Mouse (Mus musculus): ENCODE data around the gene Gm16253. TPM values are rescaled to one million over a fixed set of nuclear protein-coding genes. Genes with fewer than 3 reads are reported as not detected.

The Gm16253 gene
- polyA plus RNA-seq, 1 experiment from 2014 or later: 1.4 TPM

- Histone ChIP-seq H3K4me3 (ENCODE audit: low read length) (peak overlapping the region; percentile 88), H3K9ac (ENCODE audit: low read length) (peak overlapping the region; percentile 90)
- 74% methylated on average over 9 of the region's 9 CpGs for WGBS
Measured at GRCm38 (mm10) chr3:96560881-96561668, 15.7 kb upstream of the Gm16253 start.

DNA sequence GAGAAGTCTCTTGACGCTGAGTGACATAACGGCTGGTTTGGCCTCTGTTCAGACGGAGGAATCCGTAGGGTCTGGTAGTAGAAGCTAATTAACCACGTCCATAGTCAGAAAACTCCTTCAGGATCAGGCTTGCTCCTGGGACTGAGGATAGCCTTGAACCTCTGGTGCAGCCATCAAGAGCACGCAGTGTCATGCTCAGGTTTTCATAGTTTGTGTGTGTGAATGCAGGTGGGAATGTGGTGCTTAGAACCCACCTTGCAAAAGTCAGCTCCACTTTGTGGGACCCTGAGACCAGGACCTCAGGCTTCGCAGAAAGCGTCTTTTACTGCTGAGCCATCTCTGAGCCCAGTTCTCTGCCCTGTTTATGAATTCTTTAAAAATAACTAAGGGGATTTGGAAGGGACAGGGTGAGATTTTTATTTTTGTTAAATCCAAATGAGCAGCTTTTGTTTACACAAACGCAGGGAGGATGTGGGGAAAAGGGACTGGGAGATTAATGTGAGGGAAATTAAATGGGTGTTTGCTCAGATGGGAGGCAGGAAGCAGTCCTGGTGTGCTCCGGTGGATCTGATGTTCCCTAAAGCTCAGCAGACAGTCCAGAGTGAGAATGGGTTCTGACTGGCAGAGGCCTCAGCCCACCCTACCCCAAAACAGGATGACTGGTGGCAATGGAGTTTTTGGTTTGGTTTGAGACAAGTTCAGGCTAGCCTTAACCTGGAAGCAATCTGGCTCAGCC is 14.7 kb upstream of the Gm16253 start:
- Histone ChIP-seq H3K4me2 (ENCODE audit: low read depth, low read length) (peak overlapping the region; percentile 66), H3K9me3 (ENCODE audit: control insufficient read depth, low read length) (no peaks in the 10 kb centered on the region), H3K4me3 (ENCODE audit: low read length) (peak overlapping the region; percentile 5; the same call in 1 of the 2 replicates), H3K27me3 (ENCODE audit: control insufficient read depth, insufficient read depth, low read depth, low read length) (no peaks in the 10 kb centered on the region), H3K4me1 (replicated peaks; ENCODE audit: control insufficient read depth, insufficient read depth, low read length) (peaks cover 34% of the 10 kb centered on the region), H3K27ac (ENCODE audit: low read length) (peak overlapping the region; percentile 42), H3K36me3 (ENCODE audit: control insufficient read depth, insufficient read depth, low read length) (peaks cover 19% of the 10 kb centered on the region; the same call in 1 of the 2 replicates), H3K9ac (ENCODE audit: low read length) (peak overlapping the region; percentile 1; the same call in 1 of the 2 replicates)
- no peak for ATAC-seq (ENCODE audit: low read depth)
- WGBS: 32% methylated on average over 10 of the region's 10 CpGs

More at GRCm38 (mm10) chr3:96560881-96561668, 15.7 kb upstream of the Gm16253 start:
- Histone ChIP-seq H3K36me3 (ENCODE audit: control insufficient read depth, insufficient read depth, low read length) (peaks cover 19% of the 10 kb centered on the region; the same call in 1 of the 2 replicates), H3K4me1 (replicated peaks; ENCODE audit: control insufficient read depth, insufficient read depth, low read length) (peaks cover 36% of the 10 kb centered on the region), H3K27ac (ENCODE audit: low read length) (peak overlapping the region; percentile 68), H3K4me2 (ENCODE audit: low read depth, low read length) (peak overlapping the region; percentile 66), H3K9me3 (ENCODE audit: control insufficient read depth, low read length) (no peaks in the 10 kb centered on the region), H3K27me3 (ENCODE audit: control insufficient read depth, insufficient read depth, low read depth, low read length) (no peaks in the 10 kb centered on the region)
- no peak for ATAC-seq (ENCODE audit: low read depth)

DNA sequence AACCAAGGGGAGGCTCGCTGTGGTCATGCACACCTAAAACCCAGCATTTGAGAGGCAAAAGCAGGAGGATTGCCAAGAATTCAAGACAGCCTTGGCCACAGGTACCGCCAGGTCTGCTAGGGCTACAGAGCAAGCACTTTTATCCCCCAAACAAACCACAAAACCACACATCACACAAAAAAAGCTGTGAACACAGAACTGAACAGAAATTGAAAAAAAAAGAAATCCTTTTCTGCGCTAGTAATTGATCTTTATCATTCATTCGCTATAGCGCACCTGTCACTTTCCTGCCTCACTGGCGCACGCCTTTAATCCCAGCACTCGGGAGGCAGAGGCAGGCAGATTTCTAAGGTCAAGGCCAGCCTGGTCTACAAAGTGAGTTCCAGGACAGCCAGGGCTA is 13.5 kb upstream of the Gm16253 start:
- peak overlapping the region; percentile 96 for H3K27ac ChIP-seq (ENCODE audit: low read length)
- 86% methylated on average over 8 of the region's 8 CpGs for WGBS
- H3K4me3 ChIP-seq (ENCODE audit: low read length): no peak overlapping the region

DNA sequence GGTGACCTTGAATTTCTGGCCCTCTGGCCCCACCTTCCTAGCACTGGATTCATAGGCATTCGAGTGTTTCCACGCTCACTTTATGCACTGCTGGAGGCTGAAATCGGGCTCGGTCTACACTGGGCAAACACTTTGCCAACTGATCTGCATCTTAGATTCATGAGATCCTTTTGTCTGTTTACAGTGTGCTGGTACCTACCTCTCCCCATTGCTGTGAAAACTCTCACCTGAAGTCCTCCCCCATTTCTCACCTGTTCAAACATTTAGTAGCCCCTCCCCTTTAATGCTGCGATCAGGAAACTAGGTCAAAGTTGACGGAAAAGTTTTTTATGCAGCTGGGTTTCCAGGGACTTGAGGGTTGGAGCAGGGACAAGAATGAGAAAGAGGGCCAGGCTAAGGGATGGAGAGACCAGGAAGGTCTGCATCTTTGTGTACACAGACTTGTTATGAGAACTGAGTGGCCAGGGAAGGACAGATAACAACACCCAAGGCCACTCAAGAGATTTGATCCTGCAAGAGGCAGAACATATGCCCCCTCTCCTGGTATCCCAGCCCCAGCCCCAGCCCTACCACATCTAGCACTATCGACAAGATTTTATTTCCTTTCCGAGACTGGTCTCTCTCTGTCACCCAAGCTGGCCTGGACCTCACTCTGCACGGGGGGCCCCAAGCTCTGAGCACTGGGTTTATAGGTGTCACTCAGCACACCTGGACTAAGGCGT is 12.7 kb upstream of the Gm16253 start:
- Histone ChIP-seq H3K27ac (ENCODE audit: low read length) (peak overlapping the region; percentile 96), H3K27me3 (ENCODE audit: control insufficient read depth, insufficient read depth, low read depth, low read length) (no peaks in the 10 kb centered on the region), H3K4me2 (ENCODE audit: low read depth, low read length) (peak overlapping the region; percentile 34), H3K4me3 (ENCODE audit: low read length) (no peak overlapping the region), H3K36me3 (ENCODE audit: control insufficient read depth, insufficient read depth, low read length) (peaks cover 19% of the 10 kb centered on the region; the same call in 1 of the 2 replicates), H3K9me3 (ENCODE audit: control insufficient read depth, low read length) (no peaks in the 10 kb centered on the region), H3K9ac (ENCODE audit: low read length) (peak overlapping the region; percentile 40; the same call in 1 of the 2 replicates), H3K4me1 (replicated peaks; ENCODE audit: control insufficient read depth, insufficient read depth, low read length) (peaks cover 34% of the 10 kb centered on the region)
- 27% methylated on average over 10 of the region's 10 CpGs for WGBS
- ATAC-seq (ENCODE audit: low read depth): peak; percentile 78

More for the DNA sequence above, 13.5 kb upstream of the Gm16253 start:
- Histone ChIP-seq H3K4me2 (ENCODE audit: low read depth, low read length) (no peak overlapping the region), H3K9ac (ENCODE audit: low read length) (no peak overlapping the region), H3K27me3 (ENCODE audit: control insufficient read depth, insufficient read depth, low read depth, low read length) (no peaks in the 10 kb centered on the region), H3K9me3 (ENCODE audit: control insufficient read depth, low read length) (no peaks in the 10 kb centered on the region), H3K36me3 (ENCODE audit: control insufficient read depth, insufficient read depth, low read length) (peaks cover 19% of the 10 kb centered on the region; the same call in 1 of the 2 replicates), H3K4me1 (replicated peaks; ENCODE audit: control insufficient read depth, insufficient read depth, low read length) (peaks cover 34% of the 10 kb centered on the region)
- ATAC-seq (ENCODE audit: low read depth): no peak

DNA sequence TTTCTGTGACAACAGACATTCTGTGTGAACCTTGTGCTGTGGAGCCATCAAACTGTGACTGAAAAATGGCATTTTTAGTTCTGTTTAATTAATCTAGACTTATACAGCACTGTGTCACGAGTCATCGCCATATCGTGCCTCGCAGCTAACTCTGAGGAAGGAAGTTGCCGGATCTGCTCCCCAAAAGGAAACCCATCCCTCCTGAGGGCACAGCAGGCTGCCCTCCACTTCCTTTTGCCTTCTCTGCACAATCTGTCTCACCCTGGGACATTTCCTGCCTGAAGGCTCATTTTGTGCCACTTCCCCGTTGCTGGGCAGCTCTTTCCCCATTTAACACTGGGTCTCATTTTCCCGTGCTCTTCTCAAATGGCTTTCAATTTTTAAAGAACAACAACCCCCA is 12.2 kb upstream of the Gm16253 start:
- no peak overlapping the region for H3K4me3 ChIP-seq (ENCODE audit: low read length)
- WGBS: 34% methylated on average over 7 of the region's 7 CpGs
- H3K36me3 ChIP-seq (ENCODE audit: control insufficient read depth, insufficient read depth, low read length): peaks cover 18% of the 10 kb centered on the region; the same call in 1 of the 2 replicates
- peak overlapping the region; percentile 40; the same call in 1 of the 2 replicates for H3K9ac ChIP-seq (ENCODE audit: low read length)
- H3K4me2 ChIP-seq (ENCODE audit: low read depth, low read length): peak overlapping the region; percentile 34
- peak overlapping the region; percentile 96 for H3K27ac ChIP-seq (ENCODE audit: low read length)
- ATAC-seq (ENCODE audit: low read depth): peak; percentile 62
- H3K27me3 ChIP-seq (ENCODE audit: control insufficient read depth, insufficient read depth, low read depth, low read length): no peaks in the 10 kb centered on the region
- H3K9me3 ChIP-seq (ENCODE audit: control insufficient read depth, low read length): no peaks in the 10 kb centered on the region
- H3K4me1 ChIP-seq (replicated peaks; ENCODE audit: control insufficient read depth, insufficient read depth, low read length): peaks cover 31% of the 10 kb centered on the region

- Histone ChIP-seq H3K4me2 (ENCODE audit: low read depth, low read length) (peak overlapping the region; percentile 16; the same call in 1 of the 2 replicates), H3K4me1 (replicated peaks; ENCODE audit: control insufficient read depth, insufficient read depth, low read length) (peaks cover 27% of the 10 kb centered on the region)
Measured at GRCm38 (mm10) chr3:96565105-96565504, 11.7 kb upstream of the Gm16253 start.

DNA sequence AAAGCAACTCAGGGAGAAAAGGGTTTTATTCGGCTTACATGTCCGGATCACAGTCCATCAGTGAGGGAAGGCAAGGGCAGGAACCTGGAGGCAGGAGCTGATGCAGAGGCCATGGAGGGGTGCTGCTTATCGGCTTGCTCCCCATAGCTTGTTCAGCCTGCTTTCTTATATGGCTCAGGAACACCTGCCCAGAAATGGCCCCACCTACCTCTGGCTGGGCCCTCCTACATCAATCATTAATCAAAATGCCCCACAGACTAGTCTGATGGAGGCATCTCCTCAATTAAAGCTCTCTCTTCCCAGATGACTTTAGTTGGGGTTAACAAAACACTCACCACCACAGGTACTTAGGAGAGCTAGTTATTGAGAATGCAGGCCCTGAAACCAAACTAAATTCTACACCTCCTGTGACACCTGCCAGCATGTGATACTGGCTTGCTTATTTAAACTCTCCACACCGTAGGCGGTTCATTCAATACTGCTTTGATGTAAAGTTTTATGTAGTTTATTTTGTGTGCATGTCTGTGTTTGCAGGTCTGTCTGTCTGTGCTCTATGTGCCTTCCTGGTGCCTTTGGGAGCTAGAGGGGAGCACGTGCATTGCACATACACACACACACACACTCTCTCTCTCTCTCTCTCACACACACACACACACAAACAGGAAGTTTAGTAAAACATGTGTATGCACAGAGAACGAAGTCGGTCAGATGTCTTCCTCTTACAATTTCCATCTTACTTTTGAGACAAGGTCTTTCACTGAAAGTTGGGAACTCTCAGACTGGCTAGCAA is 9.9 kb upstream of the Gm16253 start:
- 64% methylated on average over 8 of the region's 8 CpGs for WGBS
- Histone ChIP-seq H3K4me1 (replicated peaks; ENCODE audit: control insufficient read depth, insufficient read depth, low read length) (peaks cover 16% of the 10 kb centered on the region), H3K36me3 (ENCODE audit: control insufficient read depth, insufficient read depth, low read length) (no peaks in the 10 kb centered on the region), H3K4me3 (ENCODE audit: low read length) (no peak overlapping the region), H3K27me3 (ENCODE audit: control insufficient read depth, insufficient read depth, low read depth, low read length) (no peaks in the 10 kb centered on the region), H3K4me2 (ENCODE audit: low read depth, low read length) (no peak overlapping the region), H3K9ac (ENCODE audit: low read length) (no peak overlapping the region), H3K9me3 (ENCODE audit: control insufficient read depth, low read length) (no peaks in the 10 kb centered on the region), H3K27ac (ENCODE audit: low read length) (no peak overlapping the region; the same call in 1 of the 2 replicates)
- ATAC-seq (ENCODE audit: low read depth): no peak

More at GRCm38 (mm10) chr3:96565105-96565504, 11.7 kb upstream of the Gm16253 start:
- no peaks in the 10 kb centered on the region for H3K9me3 ChIP-seq (ENCODE audit: control insufficient read depth, low read length)
- ATAC-seq (ENCODE audit: low read depth): no peak
- H3K27me3 ChIP-seq (ENCODE audit: control insufficient read depth, insufficient read depth, low read depth, low read length): no peaks in the 10 kb centered on the region
- 69% methylated on average over 3 of the region's 3 CpGs for WGBS
- H3K36me3 ChIP-seq (ENCODE audit: control insufficient read depth, insufficient read depth, low read length): peaks cover 14% of the 10 kb centered on the region; the same call in 1 of the 2 replicates
- no peak overlapping the region for H3K4me3 ChIP-seq (ENCODE audit: low read length)
- H3K9ac ChIP-seq (ENCODE audit: low read length): no peak overlapping the region
- H3K27ac ChIP-seq (ENCODE audit: low read length): peak overlapping the region; percentile 96

DNA sequence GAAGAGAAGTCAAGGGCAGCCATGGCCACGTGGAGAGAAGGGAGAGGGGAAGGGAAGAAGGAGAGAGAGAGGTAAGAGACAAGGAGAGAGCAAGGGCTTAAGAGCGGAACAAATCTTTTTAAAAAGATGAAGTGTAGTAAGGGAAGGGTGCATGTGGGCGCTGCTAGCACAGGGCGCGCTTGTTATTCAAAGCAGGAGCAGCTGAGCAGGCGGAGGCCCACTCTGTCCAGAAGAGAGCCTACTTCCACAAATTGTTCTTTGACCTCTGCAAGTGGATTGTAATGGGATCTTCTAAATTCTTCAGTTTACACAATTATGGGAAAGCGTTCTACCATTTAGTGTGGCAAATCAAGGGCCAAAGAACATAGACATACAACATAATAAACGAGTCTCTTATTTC is 8.2 kb upstream of the Gm16253 start:
- Histone ChIP-seq H3K4me1 (replicated peaks; ENCODE audit: control insufficient read depth, insufficient read depth, low read length) (peaks cover 17% of the 10 kb centered on the region), H3K4me3 (ENCODE audit: low read length) (no peak overlapping the region), H3K9me3 (ENCODE audit: control insufficient read depth, low read length) (no peaks in the 10 kb centered on the region), H3K27ac (ENCODE audit: low read length) (peak overlapping the region; percentile 60; the same call in 1 of the 2 replicates), H3K36me3 (ENCODE audit: control insufficient read depth, insufficient read depth, low read length) (no peaks in the 10 kb centered on the region), H3K27me3 (ENCODE audit: control insufficient read depth, insufficient read depth, low read depth, low read length) (no peaks in the 10 kb centered on the region), H3K9ac (ENCODE audit: low read length) (no peak overlapping the region), H3K4me2 (ENCODE audit: low read depth, low read length) (no peak overlapping the region)
- no peak for ATAC-seq (ENCODE audit: low read depth)
- WGBS: 66% methylated on average over 8 of the region's 8 CpGs
